Mouse (Mus musculus): ENCODE data around the gene Ccdc91. TPM values are rescaled to one million over a fixed set of nuclear protein-coding genes. Genes with fewer than 3 reads are reported as not detected.

Gene Ccdc91
- polyA plus RNA-seq, 1 experiment: 16.5 TPM

DNA sequence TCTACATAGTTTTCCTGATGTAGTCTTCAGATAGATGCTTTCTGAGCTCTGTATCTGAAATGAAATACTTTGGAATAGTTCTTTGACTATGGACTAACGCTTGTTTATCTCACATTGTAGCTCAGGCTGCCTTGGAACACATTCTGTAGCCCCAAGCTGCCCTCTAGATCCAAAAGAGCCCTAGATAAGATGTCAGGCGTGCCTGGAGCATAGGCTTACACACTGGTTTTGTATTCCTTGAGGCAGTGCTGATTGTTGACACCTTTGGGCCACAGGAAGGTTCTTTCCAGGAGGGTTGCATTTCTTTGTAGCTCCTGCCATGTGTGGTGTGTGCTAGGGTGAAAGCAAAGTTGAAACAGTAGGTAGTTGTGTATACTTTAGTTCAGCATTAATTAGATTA, 139.7 kb downstream of the Ccdc91 start:
- Histone ChIP-seq H3K4me3 (ENCODE audit: low read depth, low read length) (no peak overlapping the region), H3K27ac (ENCODE audit: insufficient read depth, low read length) (no peak overlapping the region), H3K9me3 (replicated peaks; ENCODE audit: control insufficient read depth, insufficient read depth, low read length, poor library complexity, severe bottlenecking) (no peaks in the 10 kb centered on the region), H3K36me3 (ENCODE audit: control insufficient read depth, insufficient read depth, low read length, poor library complexity, severe bottlenecking) (no peaks in the 10 kb centered on the region), H3K27me3 (ENCODE audit: control insufficient read depth, insufficient read depth, low read length, poor library complexity, severe bottlenecking) (no peaks in the 10 kb centered on the region), H3K9ac (ENCODE audit: low read depth, poor library complexity, severe bottlenecking) (no peak overlapping the region), H3K4me1 (ENCODE audit: control insufficient read depth, insufficient read depth, low read length) (no peaks in the 10 kb centered on the region)
- TF ChIP-seq EP300 (IDR thresholded peaks at IDR 0.05; ENCODE audit: insufficient read depth, low read depth, low read length) (no peak), POLR2A (IDR thresholded peaks at IDR 0.05; ENCODE audit: insufficient read depth, low read length) (no peak), CTCF (IDR thresholded peaks at IDR 0.05; ENCODE audit: low read depth, low read length) (no peak)

DNA sequence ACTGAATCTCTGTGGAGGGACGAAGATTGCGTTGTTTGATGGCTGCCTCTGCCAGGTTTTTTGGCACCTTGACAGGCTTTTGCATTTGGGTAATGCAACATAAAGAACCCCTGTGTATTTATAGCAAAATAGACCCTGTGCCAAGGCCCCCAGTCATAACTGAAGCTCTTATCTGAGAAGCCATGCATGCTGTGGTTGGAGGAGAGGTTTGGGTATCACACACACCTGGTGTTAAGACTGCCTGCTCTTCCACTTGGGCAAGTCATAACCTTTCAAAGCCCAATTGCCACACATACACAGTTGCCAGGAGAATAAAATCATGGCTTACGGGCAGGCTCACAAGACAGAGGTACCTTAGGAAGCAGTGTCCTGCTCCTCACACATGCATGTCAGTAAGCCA, 147.5 kb downstream of the Ccdc91 start:
- H3K9me3 ChIP-seq (replicated peaks; ENCODE audit: control insufficient read depth, insufficient read depth, low read length, poor library complexity, severe bottlenecking): no peaks in the 10 kb centered on the region
- no peaks in the 10 kb centered on the region for H3K36me3 ChIP-seq (ENCODE audit: control insufficient read depth, insufficient read depth, low read length, poor library complexity, severe bottlenecking)
- H3K9ac ChIP-seq (ENCODE audit: low read depth, poor library complexity, severe bottlenecking): no peak overlapping the region
- no peaks in the 10 kb centered on the region for H3K27me3 ChIP-seq (ENCODE audit: control insufficient read depth, insufficient read depth, low read length, poor library complexity, severe bottlenecking)
- no peak overlapping the region for H3K27ac ChIP-seq (ENCODE audit: insufficient read depth, low read length)
- no peak overlapping the region for H3K4me3 ChIP-seq (ENCODE audit: low read depth, low read length)
- TF ChIP-seq EP300 (IDR thresholded peaks at IDR 0.05; ENCODE audit: insufficient read depth, low read depth, low read length): no peak
- TF ChIP-seq CTCF (IDR thresholded peaks at IDR 0.05; ENCODE audit: low read depth, low read length): no peak
- no peak for TF ChIP-seq POLR2A (IDR thresholded peaks at IDR 0.05; ENCODE audit: insufficient read depth, low read length)
- no peaks in the 10 kb centered on the region for H3K4me1 ChIP-seq (ENCODE audit: control insufficient read depth, insufficient read depth, low read length)

DNA sequence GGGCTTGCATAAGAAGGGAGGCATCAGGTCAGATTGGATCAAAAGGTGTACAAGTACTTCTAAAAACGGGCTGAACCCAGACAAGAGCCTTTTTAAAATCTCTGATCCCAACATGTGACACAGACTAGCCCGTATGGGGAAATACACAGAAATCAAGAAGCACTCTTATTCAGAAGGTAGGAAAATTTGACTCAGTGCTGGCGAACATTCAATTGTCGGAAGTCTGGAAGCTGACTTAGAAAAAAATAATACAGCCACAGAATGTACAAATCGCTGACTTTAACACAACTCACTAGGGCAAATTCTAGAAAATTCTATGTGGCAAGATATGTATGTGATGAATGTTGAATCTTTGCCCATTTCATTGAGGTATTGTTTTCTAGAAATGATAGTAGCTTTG, 160.8 kb downstream of the Ccdc91 start:
- Histone ChIP-seq H3K4me1 (ENCODE audit: control insufficient read depth, insufficient read depth, low read length) (no peaks in the 10 kb centered on the region), H3K9me3 (replicated peaks; ENCODE audit: control insufficient read depth, insufficient read depth, low read length, poor library complexity, severe bottlenecking) (no peaks in the 10 kb centered on the region), H3K27ac (ENCODE audit: insufficient read depth, low read length) (no peak overlapping the region), H3K4me3 (ENCODE audit: low read depth, low read length) (no peak overlapping the region), H3K27me3 (ENCODE audit: control insufficient read depth, insufficient read depth, low read length, poor library complexity, severe bottlenecking) (no peaks in the 10 kb centered on the region), H3K36me3 (ENCODE audit: control insufficient read depth, insufficient read depth, low read length, poor library complexity, severe bottlenecking) (no peaks in the 10 kb centered on the region), H3K9ac (ENCODE audit: low read depth, poor library complexity, severe bottlenecking) (no peak overlapping the region)
- TF ChIP-seq CTCF (IDR thresholded peaks at IDR 0.05; ENCODE audit: low read depth, low read length): no peak
- no peak for TF ChIP-seq EP300 (IDR thresholded peaks at IDR 0.05; ENCODE audit: insufficient read depth, low read depth, low read length)
- no peak for TF ChIP-seq POLR2A (IDR thresholded peaks at IDR 0.05; ENCODE audit: insufficient read depth, low read length)

DNA sequence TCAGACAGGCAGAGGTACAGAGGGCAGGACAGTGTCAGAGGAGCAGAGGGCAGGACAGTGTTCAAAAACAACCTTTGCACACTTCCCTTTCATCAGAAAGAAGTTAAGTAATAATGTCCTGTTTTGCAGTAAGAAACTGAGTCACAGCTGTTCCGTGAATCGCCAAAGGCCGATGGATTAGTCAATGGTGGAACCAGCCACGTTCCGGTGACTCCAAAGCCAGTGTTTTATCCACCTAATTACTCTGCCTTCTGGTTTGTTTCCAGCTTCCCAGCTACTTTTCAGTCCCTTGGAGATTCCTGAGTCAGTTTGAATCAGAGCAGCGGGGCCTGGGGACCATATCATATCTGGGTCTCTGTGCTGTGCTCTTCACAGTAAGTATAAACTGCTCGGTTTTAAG, 168.2 kb downstream of the Ccdc91 start:
- TF ChIP-seq POLR2A (IDR thresholded peaks at IDR 0.05; ENCODE audit: insufficient read depth, low read length): no peak
- TF ChIP-seq CTCF (IDR thresholded peaks at IDR 0.05; ENCODE audit: low read depth, low read length): no peak
- no peak for TF ChIP-seq EP300 (IDR thresholded peaks at IDR 0.05; ENCODE audit: insufficient read depth, low read depth, low read length)
- H3K27ac ChIP-seq (ENCODE audit: insufficient read depth, low read length): no peak overlapping the region
- H3K9ac ChIP-seq (ENCODE audit: low read depth, poor library complexity, severe bottlenecking): no peak overlapping the region
- H3K36me3 ChIP-seq (ENCODE audit: control insufficient read depth, insufficient read depth, low read length, poor library complexity, severe bottlenecking): no peaks in the 10 kb centered on the region
- no peaks in the 10 kb centered on the region for H3K27me3 ChIP-seq (ENCODE audit: control insufficient read depth, insufficient read depth, low read length, poor library complexity, severe bottlenecking)
- no peak overlapping the region for H3K4me3 ChIP-seq (ENCODE audit: low read depth, low read length)
- no peaks in the 10 kb centered on the region for H3K9me3 ChIP-seq (replicated peaks; ENCODE audit: control insufficient read depth, insufficient read depth, low read length, poor library complexity, severe bottlenecking)
- H3K4me1 ChIP-seq (ENCODE audit: control insufficient read depth, insufficient read depth, low read length): no peaks in the 10 kb centered on the region

DNA sequence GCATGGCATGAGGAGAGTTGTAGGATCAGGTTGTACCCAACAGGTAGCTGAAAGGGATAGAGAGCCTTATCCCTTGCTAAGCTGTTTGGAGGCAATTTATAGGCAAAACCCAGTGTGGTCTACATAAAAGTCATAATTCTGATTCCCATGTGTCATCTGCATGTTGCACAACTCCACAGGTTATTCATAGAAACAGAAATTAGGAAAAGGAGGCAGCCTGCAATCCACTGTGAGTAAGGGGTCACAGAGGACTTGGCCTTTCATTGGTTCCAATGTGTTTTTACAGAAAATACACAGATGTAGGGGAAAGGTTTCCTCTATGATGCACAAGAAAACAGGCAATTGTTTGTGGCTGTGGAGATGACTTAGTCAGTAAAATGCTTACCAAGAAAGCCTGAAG, 168.8 kb downstream of the Ccdc91 start:
- Histone ChIP-seq H3K9ac (ENCODE audit: low read depth, poor library complexity, severe bottlenecking) (no peak overlapping the region), H3K4me1 (ENCODE audit: control insufficient read depth, insufficient read depth, low read length) (no peaks in the 10 kb centered on the region), H3K9me3 (replicated peaks; ENCODE audit: control insufficient read depth, insufficient read depth, low read length, poor library complexity, severe bottlenecking) (no peaks in the 10 kb centered on the region), H3K27me3 (ENCODE audit: control insufficient read depth, insufficient read depth, low read length, poor library complexity, severe bottlenecking) (no peaks in the 10 kb centered on the region), H3K27ac (ENCODE audit: insufficient read depth, low read length) (no peak overlapping the region), H3K36me3 (ENCODE audit: control insufficient read depth, insufficient read depth, low read length, poor library complexity, severe bottlenecking) (no peaks in the 10 kb centered on the region), H3K4me3 (ENCODE audit: low read depth, low read length) (no peak overlapping the region)
- TF ChIP-seq CTCF (IDR thresholded peaks at IDR 0.05; ENCODE audit: low read depth, low read length) (no peak), EP300 (IDR thresholded peaks at IDR 0.05; ENCODE audit: insufficient read depth, low read depth, low read length) (no peak), POLR2A (IDR thresholded peaks at IDR 0.05; ENCODE audit: insufficient read depth, low read length) (no peak)

DNA sequence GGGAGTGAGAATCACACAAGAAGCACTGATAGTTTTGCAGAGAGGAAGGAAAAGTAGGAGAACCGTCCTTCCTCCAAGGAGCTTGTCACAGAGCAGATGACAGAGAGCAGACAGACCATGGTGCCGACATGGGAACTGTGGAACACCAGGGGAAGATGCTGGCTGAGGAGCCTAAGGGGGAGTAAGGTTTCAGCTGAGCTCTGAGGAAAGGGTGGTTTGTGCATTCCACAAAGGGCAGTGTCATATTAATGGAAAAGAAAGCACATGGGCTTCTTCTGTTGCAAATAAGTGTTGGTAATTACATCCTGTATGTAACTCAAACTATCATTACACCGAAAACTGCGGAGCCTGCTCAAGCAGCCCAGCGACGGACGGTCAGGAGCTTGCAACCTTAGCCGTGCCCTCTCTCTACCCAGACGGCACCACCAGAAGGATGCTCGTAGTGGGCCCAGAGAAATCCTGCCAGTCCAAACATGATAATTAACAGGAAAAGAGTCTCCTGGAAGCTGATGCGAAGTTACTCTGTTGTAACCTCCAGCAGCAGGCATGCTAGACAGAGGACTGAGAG, 170.9 kb downstream of the Ccdc91 start:
- H3K9ac ChIP-seq (ENCODE audit: low read depth, poor library complexity, severe bottlenecking): no peak overlapping the region
- no peaks in the 10 kb centered on the region for H3K9me3 ChIP-seq (replicated peaks; ENCODE audit: control insufficient read depth, insufficient read depth, low read length, poor library complexity, severe bottlenecking)
- no peaks in the 10 kb centered on the region for H3K27me3 ChIP-seq (ENCODE audit: control insufficient read depth, insufficient read depth, low read length, poor library complexity, severe bottlenecking)
- TF ChIP-seq CTCF (IDR thresholded peaks at IDR 0.05; ENCODE audit: low read depth, low read length) (no peak), POLR2A (IDR thresholded peaks at IDR 0.05; ENCODE audit: insufficient read depth, low read length) (no peak), EP300 (IDR thresholded peaks at IDR 0.05; ENCODE audit: insufficient read depth, low read depth, low read length) (no peak)
- H3K36me3 ChIP-seq (ENCODE audit: control insufficient read depth, insufficient read depth, low read length, poor library complexity, severe bottlenecking): no peaks in the 10 kb centered on the region
- no peak overlapping the region for H3K27ac ChIP-seq (ENCODE audit: insufficient read depth, low read length)
- H3K4me3 ChIP-seq (ENCODE audit: low read depth, low read length): no peak overlapping the region
- no peaks in the 10 kb centered on the region for H3K4me1 ChIP-seq (ENCODE audit: control insufficient read depth, insufficient read depth, low read length)

All from ES-Bruce4 (cell line).